ENCODE assay signal across 8 mouse cellular contexts in genomic region chr11:83556085-83556781, GRCm38 (mm10). TPM values are rescaled to one million over a fixed set of nuclear protein-coding genes. Genes with fewer than 3 reads are reported as not detected.
DNase-seq lines count a peak whose midpoint lies in the region; ATAC-seq lines count a peak whose summit lies in the region.
"Had no signal": no experiment of that assay in that cellular context is flagged by ENCODE, and none has a peak within 500 bp of the region (broad histone marks: within the 10 kb centered on the region; RNA-seq: fewer than 3 reads in every experiment).

No protein-coding gene starts in this region.

- intact Hi-C loops in heart, postnatal 14 days (cut with DNase I), result loop anchor here (1.0 to 2.0 kb wide), 2 partner anchors 77 to 183 kb away; no protein-coding TSS in a partner anchor

- DNase-seq in 3134 (ENCODE audit: extremely low read depth, insufficient read length, low spot score), result peak; percentile 43
- DNase-seq in B cell, adult 2 months, result peak; percentile 34 to 43
- peak; percentile 3 for DNase-seq in cerebellum, adult 9-11 months
- DNase-seq in heart, postnatal 14 days, result peak; percentile 46 to 55
- DNase-seq in layer of hippocampus, postnatal 14 days (ENCODE audit: low spot score in 2 of 2), result peak; percentile 42 to 82
- DNase-seq in yolk sac, embryonic 10.5 days (ENCODE audit: low spot score), result peak; percentile 16

- peak; percentile 62 for ATAC-seq in midbrain, embryonic 16.5 days

- no peak overlapping the region for H3K4me3 ChIP-seq in midbrain, embryonic 16.5 days (ENCODE audit: low read depth, low read length)

- H3K9ac ChIP-seq in midbrain, embryonic 16.5 days (ENCODE audit: low read depth, low read length), result 0 out of 2 replicates have a peak overlapping the region, but pooled peaks have one; percentile 44

- H3K4me1 ChIP-seq in midbrain, embryonic 16.5 days (ENCODE audit: control insufficient read depth, insufficient read depth, low read length), result peaks cover 5% of the 10 kb centered on the region; the same call in 1 of the 2 replicates

- no peaks in the 10 kb centered on the region for H3K9me3 ChIP-seq in midbrain, embryonic 16.5 days (replicated peaks; ENCODE audit: control insufficient read depth, low read length, poor library complexity, severe bottlenecking)

- peak overlapping the region; percentile 38 for H3K4me2 ChIP-seq in midbrain, embryonic 16.5 days (ENCODE audit: low read length)

- H3K27me3 ChIP-seq in midbrain, embryonic 16.5 days (ENCODE audit: control insufficient read depth, insufficient read depth, low read depth, low read length), result no peaks in the 10 kb centered on the region

- no peak overlapping the region for H3K27ac ChIP-seq in midbrain, embryonic 16.5 days (ENCODE audit: low read length)

- no peaks in the 10 kb centered on the region for H3K36me3 ChIP-seq in midbrain, embryonic 16.5 days (ENCODE audit: control insufficient read depth, insufficient read depth, low read length)

- 30% methylated on average over 8 of the region's 8 CpGs for WGBS in midbrain, embryonic 16.5 days

RNA-seq across cellular contexts. Expression of gene Ccl9, which starts 22.2 kb away (rescaled TPM):
- 1 to 10 TPM; 7.9 to 8.9 TPM for total RNA-seq in heart, postnatal 14 days (2021)
- total RNA-seq in layer of hippocampus, postnatal 14 days (2021), result 1 to 10 TPM; 5.6 to 6.8 TPM
- polyA plus RNA-seq in midbrain, embryonic 16.5 days (2015; fragmentation: Nextera tagmentation; extraction: Ambion mirVana), result 1.1 and 1.5 TPM in 2 replicates

RNA-seq across cellular contexts. Expression of gene Ccl5, which starts 25.9 kb away (rescaled TPM):
- under 1 TPM in 1 of 2 experiments, not detected in 1; 0.93 TPM for total RNA-seq in heart, postnatal 14 days (2021)
- not detected for total RNA-seq in layer of hippocampus, postnatal 14 days (2021)
- polyA plus RNA-seq in midbrain, embryonic 16.5 days (2015; fragmentation: Nextera tagmentation; extraction: Ambion mirVana), result not detected in 2 replicates

RNA-seq across cellular contexts. Expression of gene Heatr9, which starts 34.3 kb away (rescaled TPM):
- total RNA-seq in heart, postnatal 14 days (2021), result not detected
- total RNA-seq in layer of hippocampus, postnatal 14 days (2021), result not detected
- not detected in 2 replicates for polyA plus RNA-seq in midbrain, embryonic 16.5 days (2015; fragmentation: Nextera tagmentation; extraction: Ambion mirVana)
- polyA plus RNA-seq: heart, embryonic 14.5 days had no signal

RNA-seq across cellular contexts. Expression of gene Ccl6, which starts 36.7 kb away (rescaled TPM):
- total RNA-seq in heart, postnatal 14 days (2021), result 10 to 100 TPM in 1 of 2 experiments, 1 to 10 TPM in 1; 9.9 to 12.8 TPM
- 1 to 10 TPM; 1.2 to 1.5 TPM for total RNA-seq in layer of hippocampus, postnatal 14 days (2021)
- 0.88 and 2.0 TPM in 2 replicates for polyA plus RNA-seq in midbrain, embryonic 16.5 days (2015; fragmentation: Nextera tagmentation; extraction: Ambion mirVana)

Comparison
In these comparisons a context has a peak if more than half of its experiments do, and no peak if none do; other contexts are left out.
1. DNase-seq: peak in every context shown above with its lines; median percentile 62 in layer of hippocampus, postnatal 14 days; 50 in heart, postnatal 14 days; 43 in 3134; 38 in B cell, adult 2 months; 16 in yolk sac, embryonic 10.5 days; 3 in cerebellum, adult 9-11 months.